Mouse (Mus musculus) cerebral cortex, adult 2 months (tissue): ENCODE data around the gene Crct1.

Experiments
- WGBS: fragments of 180-500 bp; shearing (Covaris S2); methylation state at CpG from one replicate; pipeline ENCODE4 v1.1.7; 2018; 5-methylcytosine and 5-hydroxymethylcytosine counted together

Crct1 gene

GRCm38 (mm10) chr3:93015460-93016104, at the start of gene Crct1:
Gene Crct1, minus strand, starts transcription at chr3:93015687.
- 53% methylated on average over 4 of the region's 4 CpGs for WGBS

- 59% methylated on average over 10 of the region's 10 CpGs for WGBS
Observed at GRCm38 (mm10) chr3:93052826-93053474, 37.5 kb upstream of the Crct1 start.

- 87% methylated on average over 1 of the region's 1 CpGs for WGBS
Observed at GRCm38 (mm10) chr3:93050182-93050581, 34.7 kb upstream of the Crct1 start.

- 37% methylated on average over 5 of the region's 5 CpGs for WGBS
Observed at GRCm38 (mm10) chr3:93031450-93031849, 16.0 kb upstream of the Crct1 start.

GRCm38 (mm10) chr3:93025486-93025885, 10.0 kb upstream of the Crct1 start:
- 67% methylated on average over 2 of the region's 2 CpGs for WGBS

GRCm38 (mm10) chr3:93023411-93024184, 8.1 kb upstream of the Crct1 start:
- 46% methylated on average over 3 of the region's 3 CpGs for WGBS

GRCm38 (mm10) chr3:93021171-93021570, 5.7 kb upstream of the Crct1 start:
- WGBS: 71% methylated on average over 1 of the region's 1 CpGs

- WGBS: 95% methylated on average over 2 of the region's 2 CpGs
Observed at GRCm38 (mm10) chr3:93018960-93019359, 3.5 kb upstream of the Crct1 start, which contains the start of gene Lce1m. Gene Lce1m, minus strand, starts transcription at chr3:93019060.

- 34% methylated on average over 5 of the region's 5 CpGs for WGBS
Observed at GRCm38 (mm10) chr3:93014871-93015270, 616 bp downstream of the Crct1 start.

GRCm38 (mm10) chr3:93014378-93014801, 1.1 kb downstream of the Crct1 start:
- WGBS: 2% methylated on average over 24 of the region's 24 CpGs

GRCm38 (mm10) chr3:93002843-93003242, 12.6 kb downstream of the Crct1 start:
- WGBS: 72% methylated on average over 4 of the region's 4 CpGs

- WGBS: 84% methylated on average over 3 of the region's 3 CpGs
Observed at GRCm38 (mm10) chr3:93000621-93001020, 14.9 kb downstream of the Crct1 start.

- 4% methylated on average over 7 of the region's 7 CpGs for WGBS
Observed at GRCm38 (mm10) chr3:92998691-92999090, 16.8 kb downstream of the Crct1 start.

GRCm38 (mm10) chr3:92991926-92992325, 23.6 kb downstream of the Crct1 start, which contains the start of gene Lce3f:
Gene Lce3f, plus strand, starts transcription at chr3:92992226.

GRCm38 (mm10) chr3:92978484-92978883, 37.0 kb downstream of the Crct1 start:
- WGBS: 80% methylated on average over 2 of the region's 2 CpGs

- WGBS: 93% methylated on average over 2 of the region's 2 CpGs
Observed at GRCm38 (mm10) chr3:92966761-92967160, 48.7 kb downstream of the Crct1 start, which contains the start of gene Lce3e. Gene Lce3e, plus strand, starts transcription at chr3:92967061.
